Mouse (Mus musculus): Measurements from ENCODE around the gene Zfc3h1.

Gene Zfc3h1

GRCm38 (mm10) chr10:115478441-115479141, 93.8 kb downstream of the Zfc3h1 start:
- no peak for DNase-seq
